Mouse (Mus musculus) left cerebral cortex, adult 2 months (tissue): Measurements from ENCODE around the gene Cd3g. TPM values are rescaled to one million over a fixed set of nuclear protein-coding genes. Genes with fewer than 3 reads are reported as not detected.

Source experiments
- DNase-seq, 2 experiments: peaks; one replicate each; pipeline ENCODE4 v3.0.0; 2021 to 2022; ENCODE audit warnings: low spot score in 2 of 2, mixed read lengths in 1 of 2; ENCODE audit errors: extremely low spot score in 1 of 2
- H3K27ac ChIP-seq: fragments of 200-600 bp; 2 replicates; pipeline ENCODE4 v1.8.1; 2022
- H3K4me3 ChIP-seq: fragments of 200-600 bp; 2 replicates; pipeline ENCODE4 v1.8.1; 2022
- CTCF ChIP-seq: fragments of 200-600 bp; IDR thresholded peaks from 2 replicates; pipeline ENCODE4 v1.8.1; 2022; ENCODE audit warnings: antibody characterized with exemption, mild to moderate bottlenecking, moderate library complexity
- intact Hi-C: fragments of 180-260 bp; cut with DNase I; formaldehyde crosslinking; loops from one replicate; pipeline ENCODE4 v1.15.1; 2025
- total RNA-seq, 2 experiments: library from RNA; stranded (reverse); gene quantifications; 2 replicates each; pipeline ENCODE4 v1.2.3; 2021

The Cd3g gene
- total RNA-seq, 2 experiments from 2014 or later: not detected

DNA sequence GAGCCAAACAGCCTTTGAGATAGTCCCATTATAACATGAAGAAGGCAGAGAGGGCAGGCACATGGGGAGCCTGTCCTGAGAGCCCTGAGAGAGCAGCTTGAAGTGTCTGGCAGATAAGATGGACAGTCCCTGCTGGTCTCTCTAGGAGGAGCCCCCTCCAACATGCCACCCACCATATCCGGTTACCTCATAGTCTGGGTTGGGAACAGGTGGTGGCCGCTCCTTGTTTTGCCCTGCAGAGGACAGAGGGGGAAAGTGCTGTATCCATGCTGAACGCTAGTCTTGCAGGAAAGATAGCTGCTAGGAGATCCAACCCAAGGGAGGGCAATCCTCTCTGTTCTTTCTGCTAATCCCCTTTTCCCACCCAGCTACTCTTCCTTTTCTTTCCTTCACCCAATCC lies 20.0 kb upstream of the Cd3g start:
- intact Hi-C loops: no loop called here
- TF ChIP-seq CTCF: no peak
- no peak overlapping the region for H3K27ac ChIP-seq
- no peak overlapping the region for H3K4me3 ChIP-seq
- no peak for DNase-seq

DNA sequence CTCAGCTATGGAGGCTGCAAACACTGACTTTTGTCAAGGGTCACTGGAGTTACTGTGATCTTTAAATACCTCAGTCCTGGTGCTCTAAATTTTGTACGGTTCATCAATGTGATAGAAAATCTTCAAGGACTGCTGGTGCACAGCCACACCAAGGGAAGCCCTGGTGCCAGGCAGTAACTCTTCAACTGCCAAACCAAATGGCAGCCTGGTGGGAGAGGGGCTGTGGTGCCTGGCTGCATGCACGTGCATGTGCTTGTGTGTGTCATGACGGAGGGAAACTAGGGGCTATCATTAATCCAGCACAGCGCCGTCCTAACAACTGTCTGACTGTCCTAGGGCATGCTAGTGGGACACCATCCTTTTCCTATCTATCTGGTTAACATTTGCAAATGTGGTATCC lies 19.5 kb upstream of the Cd3g start:
- H3K4me3 ChIP-seq: no peak overlapping the region
- intact Hi-C loops: no loop called here
- TF ChIP-seq CTCF: no peak
- H3K27ac ChIP-seq: no peak overlapping the region
- no peak for DNase-seq

DNA sequence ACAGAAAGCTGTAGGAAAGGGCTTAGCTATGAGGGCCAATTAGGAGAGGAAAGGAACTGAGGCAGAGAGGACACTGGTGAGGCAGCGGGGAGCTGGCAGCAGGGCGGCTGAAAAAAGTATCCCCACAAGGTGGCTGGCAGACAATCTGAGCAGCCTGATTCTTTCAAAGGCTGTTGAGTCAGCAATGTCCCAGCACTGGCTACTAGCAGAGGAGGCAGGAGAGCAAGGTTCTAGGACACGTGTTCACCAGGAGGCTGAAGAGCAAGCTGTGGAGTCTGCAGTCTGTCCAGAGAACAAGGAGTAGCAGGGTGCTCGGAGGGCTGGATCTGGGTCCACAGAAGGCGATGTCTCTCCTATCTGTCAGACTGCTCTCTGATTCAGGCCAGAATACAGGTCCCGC lies 18.9 kb upstream of the Cd3g start:
- H3K27ac ChIP-seq: no peak overlapping the region
- intact Hi-C loops: no loop called here
- TF ChIP-seq CTCF: no peak; the same call in 1 of the 2 replicates
- no peak overlapping the region for H3K4me3 ChIP-seq
- no peak for DNase-seq

DNA sequence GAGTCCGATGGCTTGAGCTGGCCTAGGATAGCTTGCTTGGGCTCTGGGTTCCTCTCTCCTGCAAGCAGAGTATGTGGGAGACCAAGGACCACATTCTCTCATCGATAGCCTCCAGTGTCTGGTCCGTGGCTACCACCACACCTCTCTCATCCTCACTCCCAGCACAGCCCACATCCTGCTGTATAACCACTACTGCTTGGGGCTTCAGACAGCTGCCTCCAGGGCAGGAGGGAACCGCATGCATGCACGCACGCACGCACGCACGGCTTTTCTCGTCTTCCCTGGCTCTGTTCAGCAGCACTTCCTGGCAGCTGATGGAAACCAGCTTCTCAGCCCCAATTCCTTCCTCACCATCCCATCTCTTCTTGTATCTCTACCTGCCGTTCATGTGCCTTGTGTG lies 17.9 kb upstream of the Cd3g start:
- DNase-seq: no peak
- no peak for TF ChIP-seq CTCF
- Histone ChIP-seq H3K4me3 (no peak overlapping the region), H3K27ac (no peak overlapping the region)
- intact Hi-C loops: no loop called here

DNA sequence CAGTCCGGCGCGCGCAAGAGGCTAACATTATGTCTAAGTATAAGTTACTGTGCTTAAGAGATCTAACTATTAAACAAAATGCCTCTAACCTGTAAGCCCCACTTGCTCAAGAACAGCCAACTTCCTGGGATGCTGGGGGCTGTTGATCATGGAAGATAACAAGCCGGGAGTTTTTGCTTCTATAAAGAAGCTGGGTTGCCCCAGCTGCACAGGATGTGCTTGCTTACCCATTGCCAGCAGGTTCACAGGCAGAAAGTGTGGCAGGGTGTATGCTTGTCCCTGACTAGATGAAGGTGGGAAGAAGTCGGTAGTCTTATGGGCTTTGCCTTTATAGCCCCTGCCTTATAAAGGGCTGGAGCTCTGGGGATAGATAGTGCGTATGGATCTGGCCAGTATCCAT lies 16.4 kb upstream of the Cd3g start:
- TF ChIP-seq CTCF: no peak
- intact Hi-C loops: no loop called here

DNA sequence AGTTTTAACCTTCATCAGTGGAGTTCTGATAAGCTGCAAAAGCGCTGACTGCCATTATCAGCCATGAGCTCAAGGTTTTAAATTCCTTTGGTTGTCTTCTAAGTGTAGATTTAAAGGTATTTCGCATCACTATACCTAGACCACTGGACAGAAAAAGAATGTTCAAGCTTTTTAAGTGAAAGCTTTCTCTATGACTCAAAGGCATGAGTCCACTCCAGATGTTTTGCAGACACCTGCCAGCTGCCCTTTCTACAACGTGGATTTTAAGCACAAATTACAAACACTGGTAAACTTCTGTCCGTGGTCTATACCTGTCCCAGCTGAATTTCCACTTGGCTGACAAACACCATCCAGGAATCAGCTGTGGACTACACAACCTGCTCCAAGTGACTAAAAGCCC lies 14.7 kb upstream of the Cd3g start:
- no peak overlapping the region for H3K27ac ChIP-seq
- TF ChIP-seq CTCF: no peak
- H3K4me3 ChIP-seq: no peak overlapping the region
- DNase-seq: no peak
- intact Hi-C loops: no loop called here

More for the DNA sequence above, 16.4 kb upstream of the Cd3g start:
- DNase-seq: no peak
- no peak overlapping the region for H3K27ac ChIP-seq
- H3K4me3 ChIP-seq: no peak overlapping the region

DNA sequence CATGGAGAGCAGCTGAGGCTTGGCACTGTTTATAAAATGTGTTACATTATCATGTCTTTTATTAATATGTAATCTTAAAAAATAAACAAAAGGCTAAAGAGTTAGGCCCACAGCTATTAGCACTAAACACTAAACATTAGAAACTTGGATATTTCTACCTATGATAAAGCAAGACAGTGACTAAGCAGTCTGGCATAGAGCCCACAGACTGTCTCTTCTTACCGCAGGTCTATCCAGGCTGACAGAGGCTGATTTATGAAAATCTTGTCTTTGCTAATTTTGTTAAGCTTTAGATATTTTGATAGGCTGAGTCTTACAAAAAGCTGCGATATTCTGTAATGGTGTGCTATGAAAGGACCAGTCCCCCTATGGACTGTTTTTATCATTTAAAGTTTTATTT lies 13.0 kb upstream of the Cd3g start:
- Histone ChIP-seq H3K4me3 (no peak overlapping the region), H3K27ac (no peak overlapping the region)
- DNase-seq: no peak
- TF ChIP-seq CTCF: no peak
- intact Hi-C loops: no loop called here

DNA sequence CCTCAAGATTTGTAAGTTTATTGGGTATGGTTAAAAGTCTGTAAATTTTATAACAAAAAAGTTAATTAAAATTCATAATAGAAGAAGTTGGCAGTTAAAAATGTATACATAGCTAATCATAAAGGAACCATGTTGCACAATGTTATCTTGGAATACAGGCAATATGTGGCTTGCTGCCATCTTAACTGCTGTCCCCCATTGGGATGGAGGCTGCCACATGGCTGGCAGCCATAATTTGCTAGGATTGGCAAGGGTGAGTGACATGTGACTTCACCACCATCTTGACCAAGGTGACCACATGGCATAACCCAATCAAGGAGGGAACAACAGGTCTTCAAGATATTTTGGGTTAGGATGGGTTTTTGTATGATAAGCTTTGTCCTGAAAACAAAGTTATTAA lies 12.0 kb upstream of the Cd3g start:
- no peak for DNase-seq
- no peak for TF ChIP-seq CTCF
- intact Hi-C loops: no loop called here
- no peak overlapping the region for H3K4me3 ChIP-seq
- H3K27ac ChIP-seq: no peak overlapping the region

DNA sequence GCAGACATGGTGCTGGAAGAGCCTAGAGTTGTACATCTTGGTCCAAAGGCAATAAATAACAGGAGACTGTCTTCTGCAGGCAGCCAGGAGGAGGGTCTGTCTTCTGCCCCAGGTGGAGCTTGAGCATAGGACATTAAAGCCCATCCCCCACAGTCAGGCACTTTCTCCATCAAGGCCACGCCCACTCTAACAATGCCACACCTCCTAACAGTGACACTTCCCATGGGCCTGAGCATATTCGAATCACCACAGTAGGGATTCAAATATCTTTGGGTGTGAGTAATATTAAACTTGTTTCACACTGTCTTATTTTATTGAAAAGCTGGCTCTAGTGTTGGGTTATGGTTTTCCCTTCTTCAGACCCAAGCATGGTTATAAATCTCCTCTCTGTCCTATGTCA lies 11.6 kb upstream of the Cd3g start:
- no peak for TF ChIP-seq CTCF
- no peak for DNase-seq
- Histone ChIP-seq H3K4me3 (no peak overlapping the region), H3K27ac (no peak overlapping the region)
- intact Hi-C loops: no loop called here

DNA sequence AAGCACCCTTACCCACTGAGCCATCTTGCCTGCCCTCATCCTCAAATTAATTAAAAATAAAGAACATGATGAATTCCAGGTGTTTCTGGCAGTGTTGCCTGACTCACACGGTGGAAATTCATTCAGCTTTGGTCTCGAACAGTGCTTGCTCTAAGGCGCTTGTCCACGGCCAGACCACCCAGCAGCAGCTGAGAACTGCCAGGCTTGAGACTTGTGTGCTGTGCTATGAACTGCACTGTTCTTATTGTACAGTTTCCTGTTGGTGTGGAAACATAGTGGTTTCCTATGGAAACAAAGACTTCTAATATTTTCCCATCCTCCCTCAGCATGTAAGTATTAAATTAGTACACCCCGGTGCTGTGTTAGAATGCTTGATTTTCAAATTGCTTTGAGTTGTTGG lies 6.7 kb upstream of the Cd3g start:
- no peak for DNase-seq
- TF ChIP-seq CTCF: no peak
- H3K27ac ChIP-seq: no peak overlapping the region
- intact Hi-C loops: no loop called here
- no peak overlapping the region for H3K4me3 ChIP-seq

DNA sequence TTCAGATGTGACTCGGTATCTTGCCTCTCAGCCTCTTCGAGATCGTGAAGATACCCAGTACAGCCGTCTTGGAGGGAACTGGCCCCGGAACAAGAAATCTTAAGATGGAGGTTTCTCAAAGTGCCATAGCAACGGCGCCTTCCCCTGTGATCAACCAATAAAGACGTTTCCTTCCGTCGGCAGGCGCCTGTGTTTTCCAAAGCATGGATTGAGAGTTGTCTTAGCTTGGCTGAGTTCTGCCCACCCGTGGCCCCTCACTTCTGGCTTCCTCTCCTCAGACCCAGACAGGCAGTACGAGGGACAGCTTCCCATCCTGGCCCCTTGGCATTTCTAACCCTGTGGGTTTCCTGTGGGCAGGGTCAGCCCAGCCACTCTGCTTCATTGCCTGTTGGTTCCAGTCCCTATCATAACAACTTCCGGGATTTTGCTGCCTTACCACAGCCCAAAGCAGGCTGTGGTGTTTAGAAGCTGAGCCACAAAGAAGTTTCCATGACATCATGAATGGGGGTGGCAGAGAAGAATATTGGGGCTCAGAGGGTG lies 6.1 kb upstream of the Cd3g start:
- intact Hi-C loops: no loop called here
- no peak for DNase-seq
- no peak for TF ChIP-seq CTCF

DNA sequence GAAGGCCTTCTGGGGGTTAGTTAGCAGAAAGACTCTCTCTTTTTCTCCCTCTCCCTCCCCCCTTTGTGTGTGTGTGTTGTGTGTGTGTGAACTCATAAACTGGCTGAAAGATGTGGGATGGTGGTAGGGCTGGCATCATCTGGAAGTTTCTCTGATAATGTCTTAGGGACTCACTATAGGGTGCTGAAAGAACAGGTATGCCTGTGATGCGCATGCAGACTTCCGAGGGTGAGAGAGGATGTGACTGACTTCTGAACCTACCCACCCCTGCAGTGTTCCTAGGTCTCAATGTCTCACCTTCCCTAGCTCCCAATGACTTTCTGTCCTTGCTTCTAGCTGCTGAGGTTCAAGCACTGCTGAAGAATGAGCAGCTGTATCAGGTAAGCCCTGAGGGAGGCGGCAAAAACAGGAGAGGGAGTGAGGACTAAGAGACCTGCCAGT lies 5.5 kb upstream of the Cd3g start:
- Histone ChIP-seq H3K27ac (no peak overlapping the region), H3K4me3 (no peak overlapping the region)
- TF ChIP-seq CTCF: no peak
- intact Hi-C loops: no loop called here
- DNase-seq: no peak

More for the DNA sequence above, 6.1 kb upstream of the Cd3g start:
- Histone ChIP-seq H3K4me3 (no peak overlapping the region), H3K27ac (no peak overlapping the region)

DNA sequence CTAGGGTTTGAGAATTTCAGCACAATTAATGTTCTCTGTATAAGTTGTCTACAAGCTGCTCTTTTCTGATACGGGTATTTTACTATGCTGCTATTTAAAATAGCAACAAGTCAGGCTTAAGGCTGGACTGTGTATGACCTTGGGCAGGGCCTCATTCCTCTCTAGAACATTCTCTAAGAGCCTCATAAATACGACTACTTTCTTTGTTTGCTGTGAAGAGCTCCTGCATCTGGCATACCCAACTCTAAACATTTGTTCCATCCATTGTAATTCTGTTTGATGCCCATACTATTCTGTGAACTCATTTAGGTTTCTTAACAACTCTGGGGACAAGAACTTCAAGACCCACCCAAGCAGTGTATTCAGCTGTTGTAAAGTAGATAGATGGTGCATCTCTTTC lies 2.8 kb upstream of the Cd3g start:
- Histone ChIP-seq H3K27ac (no peak overlapping the region), H3K4me3 (no peak overlapping the region)
- no peak for TF ChIP-seq CTCF
- intact Hi-C loops: no loop called here
- DNase-seq: no peak
